8 mouse cellular contexts compared by ENCODE assay signal in the genomic region with DNA sequence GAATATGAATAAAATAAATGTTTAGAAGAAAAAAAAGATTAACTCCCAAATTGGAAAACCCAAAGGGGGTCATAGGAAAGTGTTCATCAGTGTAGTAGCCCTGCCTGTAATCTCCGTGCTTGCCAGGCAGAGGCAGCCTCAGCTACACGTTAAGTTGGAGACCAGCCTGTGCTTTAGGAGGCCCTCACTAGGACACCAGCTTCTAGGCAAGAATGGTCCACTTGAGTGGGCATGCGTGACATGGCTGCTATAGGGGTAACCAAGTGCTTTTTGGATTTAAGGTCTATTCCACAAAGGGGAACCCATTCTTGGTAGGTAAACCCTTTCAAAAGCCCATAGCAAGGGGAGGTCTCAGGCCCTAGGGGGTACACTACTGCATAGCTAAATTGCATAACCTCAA. TPM values are rescaled to one million over a fixed set of nuclear protein-coding genes. Genes with fewer than 3 reads are reported as not detected.
DNase-seq lines count a peak whose midpoint lies in the region; ATAC-seq lines count a peak whose summit lies in the region.

No protein-coding gene starts in this region.

- H3K27me3 ChIP-seq in forebrain, embryonic 10.5 days (ENCODE audit: poor library complexity, severe bottlenecking), result no peaks in the 10 kb centered on the region
- H3K27me3 ChIP-seq in liver, embryonic 13.5 days, result no peaks in the 10 kb centered on the region
- H3K27me3 ChIP-seq in stomach, embryonic 16.5 days (ENCODE audit: control insufficient read depth, insufficient read depth, low read length), result no peaks in the 10 kb centered on the region

- H3K9me3 ChIP-seq in forebrain, embryonic 10.5 days, result no peaks in the 10 kb centered on the region
- H3K9me3 ChIP-seq in liver, embryonic 13.5 days (replicated peaks), result no peaks in the 10 kb centered on the region
- no peaks in the 10 kb centered on the region for H3K9me3 ChIP-seq in stomach, embryonic 16.5 days (replicated peaks; ENCODE audit: control insufficient read depth, low read length)

- peaks cover 52% of the 10 kb centered on the region for H3K36me3 ChIP-seq in forebrain, embryonic 10.5 days (replicated peaks)
- peaks cover 46% of the 10 kb centered on the region for H3K36me3 ChIP-seq in liver, embryonic 13.5 days
- H3K36me3 ChIP-seq in stomach, embryonic 16.5 days (ENCODE audit: control insufficient read depth, insufficient read depth, low read length), result no peaks in the 10 kb centered on the region

- 45% methylated on average over 3 of the region's 3 CpGs for WGBS in forebrain, embryonic 10.5 days
- 6% methylated on average over 3 of the region's 3 CpGs for WGBS in liver, embryonic 13.5 days (ENCODE audit: insufficient replicate concordance)
- 25% methylated on average over 3 of the region's 3 CpGs for WGBS in stomach, embryonic 16.5 days

- H3K4me2 ChIP-seq in liver, embryonic 13.5 days, result peak overlapping the region; percentile 71
- H3K4me2 ChIP-seq in stomach, embryonic 16.5 days (ENCODE audit: low read depth, low read length), result peak overlapping the region; percentile 78

- H3K9ac ChIP-seq in liver, embryonic 13.5 days, result peak overlapping the region; percentile 90
- peak overlapping the region; percentile 59 for H3K9ac ChIP-seq in stomach, embryonic 16.5 days (ENCODE audit: low read length)

- ATAC-seq in liver, embryonic 13.5 days (ENCODE audit: low read depth), result peak; percentile 34
- ATAC-seq in stomach, embryonic 16.5 days (ENCODE audit: insufficient read depth, low FRiP score), result no peak

- peaks cover 30% of the 10 kb centered on the region for H3K4me1 ChIP-seq in forebrain, embryonic 10.5 days
- H3K4me1 ChIP-seq in liver, embryonic 13.5 days (replicated peaks), result peaks cover 20% of the 10 kb centered on the region
- H3K4me1 ChIP-seq in stomach, embryonic 16.5 days (ENCODE audit: control insufficient read depth, insufficient read depth, low read length), result peaks cover 8% of the 10 kb centered on the region

- peak; percentile 16 for DNase-seq in cerebellum, adult 11-12 months
- no peak for DNase-seq in cerebellum, adult 11 months
- peak; percentile 71 for DNase-seq in A20 (ENCODE audit: low read depth, low spot score)
- DNase-seq in forebrain, embryonic 10.5 days (ENCODE audit: extremely low spot score, low spot score), result no peak
- DNase-seq in liver, embryonic 13.5 days, result peak; percentile 56
- DNase-seq in right cerebral cortex, postnatal 4 days, result no peak
- DNase-seq in adrenal gland, postnatal 14 days, result no peak

- H3K27ac ChIP-seq in forebrain, embryonic 10.5 days, result 0 out of 2 replicates have a peak overlapping the region, but pooled peaks have one; percentile 51
- H3K27ac ChIP-seq in liver, embryonic 13.5 days, result peak overlapping the region; percentile 97
- H3K27ac ChIP-seq in stomach, embryonic 16.5 days (ENCODE audit: low read length), result no peak overlapping the region

- H3K4me3 ChIP-seq in forebrain, embryonic 10.5 days, result peak overlapping the region; percentile 92
- peak overlapping the region; percentile 84 for H3K4me3 ChIP-seq in liver, embryonic 13.5 days (replicated peaks)
- peak overlapping the region; percentile 92 for H3K4me3 ChIP-seq in stomach, embryonic 16.5 days (replicated peaks; ENCODE audit: low read length)

RNA-seq across cellular contexts. Expression of gene Wdhd1, which starts 1.2 kb away (rescaled TPM):
- 68.9 and 70.2 TPM in 2 replicates for polyA plus RNA-seq in forebrain, embryonic 10.5 days (2016; fragmentation: Nextera tagmentation; extraction: Ambion mirVana)
- polyA plus RNA-seq in liver, embryonic 13.5 days (2015; fragmentation: Nextera tagmentation; extraction: Ambion mirVana), result 38.9 and 45.9 TPM in 2 replicates
- polyA plus RNA-seq in stomach, embryonic 16.5 days (2015; fragmentation: Nextera tagmentation; extraction: Ambion mirVana), result 23.4 and 25.6 TPM in 2 replicates
- total RNA-seq in adrenal gland, postnatal 14 days (2021), result 7.1 and 9.8 TPM in 2 replicates

RNA-seq across cellular contexts. Expression of gene Socs4, which starts 1.3 kb away (rescaled TPM):
- polyA plus RNA-seq in forebrain, embryonic 10.5 days (2016; fragmentation: Nextera tagmentation; extraction: Ambion mirVana), result 3.5 and 3.7 TPM in 2 replicates
- polyA plus RNA-seq in liver, embryonic 13.5 days (2015; fragmentation: Nextera tagmentation; extraction: Ambion mirVana), result 2.3 and 2.7 TPM in 2 replicates
- 2.8 and 3.2 TPM in 2 replicates for polyA plus RNA-seq in stomach, embryonic 16.5 days (2015; fragmentation: Nextera tagmentation; extraction: Ambion mirVana)
- 22.7 and 24.2 TPM in 2 replicates for total RNA-seq in adrenal gland, postnatal 14 days (2021)

RNA-seq across cellular contexts. Expression of gene Mapk1ip1l, which starts 22.6 kb away (rescaled TPM):
- 127 and 134 TPM in 2 replicates for polyA plus RNA-seq in forebrain, embryonic 10.5 days (2016; fragmentation: Nextera tagmentation; extraction: Ambion mirVana)
- polyA plus RNA-seq in liver, embryonic 13.5 days (2015; fragmentation: Nextera tagmentation; extraction: Ambion mirVana), result 28.7 and 36.8 TPM in 2 replicates
- 61.0 and 63.3 TPM in 2 replicates for polyA plus RNA-seq in stomach, embryonic 16.5 days (2015; fragmentation: Nextera tagmentation; extraction: Ambion mirVana)
- total RNA-seq in adrenal gland, postnatal 14 days (2021), result 74.8 and 78.9 TPM in 2 replicates

Comparison
In these comparisons a context has a peak if more than half of its experiments do, and no peak if none do; other contexts are left out.
1. DNase-seq: peak in cerebellum, adult 11-12 months (single experiment), A20 (single experiment) and liver, embryonic 13.5 days (single experiment); none in cerebellum, adult 11 months (single experiment), forebrain, embryonic 10.5 days (single experiment), right cerebral cortex, postnatal 4 days (single experiment) and adrenal gland, postnatal 14 days (single experiment).
2. Peak in every context shown above with its lines, with median percentiles within 50 percentile points of each other: H3K4me3 ChIP-seq.